Mouse (Mus musculus): Measurements from ENCODE around the gene Slc37a1. TPM values are rescaled to one million over a fixed set of nuclear protein-coding genes. Genes with fewer than 3 reads are reported as not detected.

Gene Slc37a1
- polyA plus RNA-seq, 1 experiment = 59.7 TPM

DNA sequence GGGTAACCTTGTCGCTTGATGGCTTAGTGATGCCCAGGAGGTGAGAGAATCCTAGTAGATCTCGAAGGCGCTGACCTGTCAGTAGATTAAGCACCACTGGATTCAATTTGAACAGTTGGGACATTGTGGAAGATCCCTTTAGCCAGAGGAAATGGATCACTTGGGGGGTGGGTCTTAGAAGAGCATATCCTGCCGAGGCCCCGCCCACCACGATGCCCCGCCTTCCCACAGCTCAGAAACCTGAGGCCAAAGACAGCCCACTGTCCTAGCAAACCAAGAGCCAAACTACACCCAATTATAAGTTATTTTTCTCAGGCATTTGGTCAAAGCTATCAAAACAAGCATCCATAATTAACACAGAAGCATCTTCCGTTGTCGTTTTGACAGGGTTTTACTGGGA is 24.5 kb downstream of the Slc37a1 start:
- 0 out of 2 replicates have a peak, but pooled peaks cover 3% of the 10 kb centered on the region for H3K4me1 ChIP-seq (replicated peaks; ENCODE audit: control insufficient read depth, insufficient read depth, low read length)

DNA sequence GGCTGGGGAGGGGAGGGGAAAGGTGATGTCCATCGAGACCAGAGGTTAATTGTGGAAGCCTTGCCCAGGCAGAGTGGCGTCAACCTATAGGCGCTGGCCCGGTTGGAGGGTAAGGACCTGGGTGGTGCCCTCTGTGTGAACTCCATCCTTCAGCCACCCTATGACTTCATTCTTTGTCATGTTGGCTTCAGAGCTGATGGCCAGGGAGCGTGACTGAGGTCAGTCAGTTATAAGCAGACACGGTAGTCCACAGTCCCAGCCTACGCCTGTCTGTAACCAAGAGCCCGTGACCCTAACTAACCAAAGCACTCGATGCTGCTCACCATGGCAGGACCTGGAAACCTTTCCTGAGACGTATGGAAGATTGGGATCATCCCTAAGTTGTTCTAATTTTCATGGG is 26.1 kb downstream of the Slc37a1 start:
- no peak for DNase-seq
- WGBS = 96% methylated on average over 10 of the region's 10 CpGs
- Histone ChIP-seq H3K36me3 (ENCODE audit: control insufficient read depth, insufficient read depth, low read length) (peaks cover 13% of the 10 kb centered on the region), H3K4me1 (replicated peaks; ENCODE audit: control insufficient read depth, insufficient read depth, low read length) (no peaks in the 10 kb centered on the region), H3K4me3 (ENCODE audit: control insufficient read depth, insufficient read depth, low read length) (no peak overlapping the region), H3K27ac (ENCODE audit: control insufficient read depth, insufficient read depth, low read length) (no peak overlapping the region), H3K27me3 (ENCODE audit: control insufficient read depth, insufficient read depth, low read length) (no peaks in the 10 kb centered on the region)
- no peak for TF ChIP-seq CTCF (IDR thresholded peaks at IDR 0.05; ENCODE audit: borderline replicate concordance, control insufficient read depth, extremely low read depth, insufficient read depth, low read length, poor library complexity)
- TF ChIP-seq POLR2A (IDR thresholded peaks at IDR 0.05; ENCODE audit: control insufficient read depth, extremely low read depth, insufficient read depth, low read length, poor library complexity) = no peak

More for the DNA sequence above, 24.5 kb downstream of the Slc37a1 start:
- H3K36me3 ChIP-seq (ENCODE audit: control insufficient read depth, insufficient read depth, low read length) = peaks cover 6% of the 10 kb centered on the region
- H3K27ac ChIP-seq (ENCODE audit: control insufficient read depth, insufficient read depth, low read length) = no peak overlapping the region
- TF ChIP-seq POLR2A (IDR thresholded peaks at IDR 0.05; ENCODE audit: control insufficient read depth, extremely low read depth, insufficient read depth, low read length, poor library complexity) (no peak), CTCF (IDR thresholded peaks at IDR 0.05; ENCODE audit: borderline replicate concordance, control insufficient read depth, extremely low read depth, insufficient read depth, low read length, poor library complexity) (no peak)
- H3K4me3 ChIP-seq (ENCODE audit: control insufficient read depth, insufficient read depth, low read length) = no peak overlapping the region
- H3K27me3 ChIP-seq (ENCODE audit: control insufficient read depth, insufficient read depth, low read length) = no peaks in the 10 kb centered on the region
- 92% methylated on average over 9 of the region's 9 CpGs for WGBS
- DNase-seq = no peak

DNA sequence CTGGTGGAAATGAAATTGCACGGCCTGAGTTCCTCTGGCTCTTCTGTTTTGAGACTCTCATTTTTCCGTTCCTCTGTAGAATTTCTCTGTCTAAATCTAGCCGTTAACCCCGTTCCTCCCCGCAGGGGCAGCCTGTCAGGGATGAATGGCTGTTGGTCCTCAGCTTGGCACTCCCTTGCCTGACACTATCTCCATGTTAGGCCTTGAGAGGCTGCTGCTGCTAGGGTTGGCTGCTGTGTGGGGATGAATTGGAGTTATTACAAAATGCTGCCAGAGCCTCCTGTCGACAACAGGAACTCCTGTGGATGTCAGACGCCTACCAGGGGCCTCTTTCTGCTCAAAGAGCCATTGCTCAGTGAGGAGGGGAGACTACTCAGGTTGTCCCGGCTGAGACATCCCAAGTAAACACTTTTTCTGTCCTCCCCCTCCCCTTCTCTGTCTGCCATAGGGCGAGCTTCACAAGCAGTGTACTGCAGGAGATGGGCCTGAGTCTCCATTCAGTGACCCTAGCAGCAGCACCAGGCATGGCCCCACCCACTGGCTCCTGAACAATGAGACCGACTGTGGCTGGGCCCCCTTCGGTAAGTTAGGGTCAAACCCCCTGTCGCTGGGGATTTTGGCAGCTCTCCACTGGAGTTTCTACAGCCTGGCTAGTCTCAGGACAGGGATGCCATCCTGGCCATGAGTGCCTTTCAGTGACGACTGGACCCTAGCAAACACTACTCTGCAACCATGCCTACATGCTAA is 28.6 kb downstream of the Slc37a1 start:
- 92% methylated on average over 13 of the region's 13 CpGs for WGBS
- H3K27ac ChIP-seq (ENCODE audit: control insufficient read depth, insufficient read depth, low read length) = no peak overlapping the region
- H3K27me3 ChIP-seq (ENCODE audit: control insufficient read depth, insufficient read depth, low read length) = no peaks in the 10 kb centered on the region
- no peaks in the 10 kb centered on the region for H3K4me1 ChIP-seq (replicated peaks; ENCODE audit: control insufficient read depth, insufficient read depth, low read length)
- peaks cover 13% of the 10 kb centered on the region for H3K36me3 ChIP-seq (ENCODE audit: control insufficient read depth, insufficient read depth, low read length)
- no peak overlapping the region for H3K4me3 ChIP-seq (ENCODE audit: control insufficient read depth, insufficient read depth, low read length)
- DNase-seq = no peak
- TF ChIP-seq CTCF (IDR thresholded peaks at IDR 0.05; ENCODE audit: borderline replicate concordance, control insufficient read depth, extremely low read depth, insufficient read depth, low read length, poor library complexity) (no peak), POLR2A (IDR thresholded peaks at IDR 0.05; ENCODE audit: control insufficient read depth, extremely low read depth, insufficient read depth, low read length, poor library complexity) (no peak)

DNA sequence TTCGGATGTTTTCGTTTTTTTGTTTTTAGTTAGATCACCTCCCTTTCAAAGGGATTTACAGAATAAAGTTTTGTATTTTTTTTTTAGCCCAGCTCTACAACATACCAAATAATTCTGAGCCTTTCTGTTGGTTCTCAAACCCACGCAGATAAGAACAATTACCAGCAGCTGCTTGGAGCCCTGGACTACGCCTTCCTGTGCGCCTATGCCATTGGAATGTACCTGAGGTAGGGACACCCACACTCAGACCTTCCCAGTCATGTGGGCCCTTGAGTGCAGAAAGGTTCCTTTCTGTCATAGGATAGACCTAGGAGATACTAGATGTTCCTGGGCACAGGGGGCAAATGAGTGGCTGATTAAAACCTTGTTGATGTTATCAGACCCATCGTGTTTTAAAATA is 29.4 kb downstream of the Slc37a1 start:
- TF ChIP-seq POLR2A (IDR thresholded peaks at IDR 0.05; ENCODE audit: control insufficient read depth, extremely low read depth, insufficient read depth, low read length, poor library complexity) = no peak
- no peak for TF ChIP-seq CTCF (IDR thresholded peaks at IDR 0.05; ENCODE audit: borderline replicate concordance, control insufficient read depth, extremely low read depth, insufficient read depth, low read length, poor library complexity)
- H3K27me3 ChIP-seq (ENCODE audit: control insufficient read depth, insufficient read depth, low read length) = no peaks in the 10 kb centered on the region
- WGBS = 94% methylated on average over 6 of the region's 6 CpGs
- no peaks in the 10 kb centered on the region for H3K4me1 ChIP-seq (replicated peaks; ENCODE audit: control insufficient read depth, insufficient read depth, low read length)
- DNase-seq = no peak
- no peak overlapping the region for H3K27ac ChIP-seq (ENCODE audit: control insufficient read depth, insufficient read depth, low read length)
- peaks cover 13% of the 10 kb centered on the region for H3K36me3 ChIP-seq (ENCODE audit: control insufficient read depth, insufficient read depth, low read length)
- H3K4me3 ChIP-seq (ENCODE audit: control insufficient read depth, insufficient read depth, low read length) = no peak overlapping the region

DNA sequence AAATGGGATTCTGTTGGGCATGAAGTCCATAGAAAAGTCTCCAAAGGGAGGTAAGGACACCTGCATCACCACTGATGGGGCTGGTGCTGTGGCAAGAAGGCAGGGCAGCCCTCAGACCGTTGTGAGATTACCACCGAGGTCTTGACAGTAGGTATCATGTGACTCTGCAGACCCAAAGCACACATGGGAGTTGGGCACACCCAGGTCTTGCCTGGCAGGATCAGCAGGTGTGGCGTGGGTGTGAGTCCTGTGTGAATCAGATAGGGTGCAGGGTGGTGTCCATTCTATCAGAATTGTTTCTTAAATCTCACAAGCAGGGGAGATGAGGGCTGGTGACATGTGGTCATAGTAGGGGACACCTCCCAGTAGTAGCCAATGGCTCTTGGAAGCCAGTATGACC is 30.4 kb downstream of the Slc37a1 start:
- no peak for DNase-seq
- TF ChIP-seq POLR2A (IDR thresholded peaks at IDR 0.05; ENCODE audit: control insufficient read depth, extremely low read depth, insufficient read depth, low read length, poor library complexity) = no peak
- TF ChIP-seq CTCF (IDR thresholded peaks at IDR 0.05; ENCODE audit: borderline replicate concordance, control insufficient read depth, extremely low read depth, insufficient read depth, low read length, poor library complexity) = no peak
- H3K36me3 ChIP-seq (ENCODE audit: control insufficient read depth, insufficient read depth, low read length) = peaks cover 13% of the 10 kb centered on the region
- H3K4me3 ChIP-seq (ENCODE audit: control insufficient read depth, insufficient read depth, low read length) = no peak overlapping the region
- H3K4me1 ChIP-seq (replicated peaks; ENCODE audit: control insufficient read depth, insufficient read depth, low read length) = peaks cover 5% of the 10 kb centered on the region
- H3K27ac ChIP-seq (ENCODE audit: control insufficient read depth, insufficient read depth, low read length) = no peak overlapping the region
- WGBS = 92% methylated on average over 3 of the region's 3 CpGs
- no peaks in the 10 kb centered on the region for H3K27me3 ChIP-seq (ENCODE audit: control insufficient read depth, insufficient read depth, low read length)

DNA sequence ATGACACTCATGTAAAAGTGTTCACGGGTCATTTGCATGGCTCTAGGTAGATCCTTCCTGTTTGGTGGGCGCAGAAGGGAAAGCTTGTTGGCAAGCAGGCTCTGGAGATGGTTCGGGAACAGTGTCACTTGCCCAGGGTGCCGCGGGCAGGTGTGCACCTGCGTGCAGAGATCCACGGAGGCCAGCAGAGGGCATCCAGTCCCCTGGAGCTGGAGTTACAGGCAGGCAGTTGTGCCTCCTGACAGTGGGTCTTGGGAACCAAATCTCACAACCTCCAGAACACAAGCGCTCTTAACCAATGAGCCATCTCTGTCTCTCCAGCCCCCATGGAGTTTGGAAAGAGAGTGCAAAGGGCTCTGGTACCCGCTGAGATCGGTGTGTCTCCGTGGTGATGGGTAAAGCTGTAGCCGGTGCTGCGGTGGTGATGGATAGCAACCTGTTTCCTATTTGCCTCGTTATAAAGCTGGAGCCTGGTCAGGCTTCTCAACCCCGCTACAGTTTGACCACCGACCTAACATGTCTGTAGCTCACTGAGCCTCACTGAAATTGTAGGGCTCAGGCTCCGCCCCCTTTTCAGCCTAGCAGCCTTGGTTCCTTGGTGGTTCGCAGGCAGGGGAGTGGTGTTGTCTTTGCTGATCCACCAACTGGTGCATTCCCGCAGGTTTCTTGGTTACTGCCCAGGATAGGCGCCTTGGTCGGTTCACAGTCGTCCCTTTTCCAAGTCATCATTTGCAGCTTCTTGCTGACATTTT is 31.1 kb downstream of the Slc37a1 start:
- no peak for TF ChIP-seq POLR2A (IDR thresholded peaks at IDR 0.05; ENCODE audit: control insufficient read depth, extremely low read depth, insufficient read depth, low read length, poor library complexity)
- peak; percentile 71; the same call in 1 of the 2 replicates for TF ChIP-seq CTCF (IDR thresholded peaks at IDR 0.05; ENCODE audit: borderline replicate concordance, control insufficient read depth, extremely low read depth, insufficient read depth, low read length, poor library complexity)
- no peak for DNase-seq
- WGBS = 94% methylated on average over 22 of the region's 22 CpGs
- no peak overlapping the region for H3K27ac ChIP-seq (ENCODE audit: control insufficient read depth, insufficient read depth, low read length)
- peaks cover 9% of the 10 kb centered on the region for H3K4me1 ChIP-seq (replicated peaks; ENCODE audit: control insufficient read depth, insufficient read depth, low read length)
- H3K4me3 ChIP-seq (ENCODE audit: control insufficient read depth, insufficient read depth, low read length) = no peak overlapping the region
- H3K36me3 ChIP-seq (ENCODE audit: control insufficient read depth, insufficient read depth, low read length) = peaks cover 13% of the 10 kb centered on the region
- no peaks in the 10 kb centered on the region for H3K27me3 ChIP-seq (ENCODE audit: control insufficient read depth, insufficient read depth, low read length)

Data from thymus, adult 2 months (tissue).